Mouse (Mus musculus) hindbrain, postnatal 0 days (tissue): ENCODE measurements around the gene Ogg1. TPM values are rescaled to one million over a fixed set of nuclear protein-coding genes. Genes with fewer than 3 reads are reported as not detected.
"Not testable (repeated sequence)": the region's sequence is repeated elsewhere in the genome, so short reads cannot be mapped to it uniquely, and the experiment has no call there.

ENCODE experiments used
- ATAC-seq: fragments of 200-750 bp; cut with Nextera tagmentation; 2 replicates; pipeline ENCODE4 v1.8.0; 2017; ENCODE audit warnings: mild to moderate bottlenecking, moderate TSS enrichment, moderate library complexity
- DNase-seq: peaks from one replicate; pipeline ENCODE4 v3.0.0-alpha.2; 2015; ENCODE audit warnings: low spot score
- H3K27ac ChIP-seq: fragments of 300-500 bp; sonication (generic); 2 replicates; pipeline ENCODE4 v1.5.1; 2014; ENCODE audit warnings: mild to moderate bottlenecking
- H3K27me3 ChIP-seq: fragments of 300-500 bp; sonication (generic); 2 replicates; pipeline ENCODE4 v1.6.1; 2014; ENCODE audit warnings: low read length, mixed read lengths; ENCODE audit not compliant: insufficient read depth
- H3K36me3 ChIP-seq: fragments of 300-500 bp; sonication (generic); 2 replicates; pipeline ENCODE4 v1.6.1; 2014; ENCODE audit warnings: low read length, mixed read lengths; ENCODE audit not compliant: insufficient read depth
- H3K4me1 ChIP-seq: fragments of 300-500 bp; sonication (generic); 2 replicates; pipeline ENCODE4 v1.6.1; 2014; ENCODE audit warnings: antibody characterized with exemption, low read length, mixed read lengths; ENCODE audit not compliant: insufficient read depth
- H3K4me2 ChIP-seq: fragments of 300-500 bp; sonication (generic); 2 replicates; pipeline ENCODE4 v1.6.1; 2014; ENCODE audit warnings: low read depth, mild to moderate bottlenecking, low read length, moderate library complexity, mixed read lengths
- H3K4me3 ChIP-seq: fragments of 300-500 bp; sonication (generic); 2 replicates; pipeline ENCODE4 v1.5.1; 2014; ENCODE audit warnings: low read length
- H3K9ac ChIP-seq: fragments of 300-500 bp; sonication (generic); replicated peaks from 2 replicates; pipeline ENCODE4 v1.6.1; 2014; ENCODE audit warnings: mild to moderate bottlenecking, low read length, moderate library complexity, mixed read lengths
- H3K9me3 ChIP-seq: fragments of 300-500 bp; sonication (generic); 2 replicates; pipeline ENCODE4 v1.6.1; 2016; ENCODE audit warnings: low read length, mixed read lengths
- CTCF ChIP-seq: IDR thresholded peaks from 2 replicates; pipeline ENCODE4 v1.5.1; 2016; ENCODE audit warnings: antibody characterized with exemption, control low read depth, low read depth
- WGBS: fragments of 180-500 bp; shearing (Covaris S2); extraction: QIAGEN DNeasy Blood & Tissue Kit; methylation state at CpG from one replicate; pipeline ENCODE4 v1.1.7; 2014; 5-methylcytosine and 5-hydroxymethylcytosine counted together
- polyA plus RNA-seq: library from polyadenylated mRNA; unstranded; fragments of >200 nt; fragmentation: Nextera tagmentation; extraction: Ambion mirVana; gene quantifications from 2 replicates; pipeline ENCODE4 v1.2.1, GENCODE M21; 2015
- total RNA-seq: library from RNA; depleted of rRNA; stranded (reverse); fragments of >200 nt; gene quantifications from 2 replicates; pipeline ENCODE4 v1.2.3, GENCODE M21; 2014

The Ogg1 gene
- total and polyA plus RNA-seq, 2 experiments from 2014 or later = 8.6 to 17.9 TPM

DNA sequence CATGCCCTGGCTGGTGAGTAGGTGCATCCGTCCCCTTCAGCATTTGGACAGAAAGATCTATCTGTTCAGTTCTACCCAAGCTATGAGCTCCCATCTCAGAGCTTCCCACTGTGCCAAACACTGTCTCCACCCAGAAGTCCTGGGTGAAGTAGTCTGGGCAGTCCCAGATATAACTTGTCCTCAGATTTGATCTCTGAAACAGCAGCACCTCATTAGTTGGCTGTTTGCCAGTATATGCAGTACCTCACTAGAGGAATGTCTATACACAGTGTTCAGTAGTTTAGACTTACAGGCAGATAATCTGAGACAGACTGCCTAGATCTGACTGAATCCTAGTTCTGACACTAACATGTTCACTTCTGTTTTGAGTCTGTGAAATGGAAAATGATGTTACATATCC lies 2.6 kb downstream of the Ogg1 start:
- no peak for TF ChIP-seq CTCF
- Histone ChIP-seq H3K27ac (no peak overlapping the region), H3K4me1 (peaks cover 4% of the 10 kb centered on the region; the same call in 1 of the 2 replicates), H3K9ac (no peak overlapping the region), H3K36me3 (peaks cover 18% of the 10 kb centered on the region), H3K4me3 (no peak overlapping the region), H3K4me2 (no peak overlapping the region), H3K27me3 (no peaks in the 10 kb centered on the region), H3K9me3 (no peaks in the 10 kb centered on the region)
- DNase-seq = no peak
- WGBS = 87% methylated on average over 1 of the region's 1 CpGs
- ATAC-seq = no peak

DNA sequence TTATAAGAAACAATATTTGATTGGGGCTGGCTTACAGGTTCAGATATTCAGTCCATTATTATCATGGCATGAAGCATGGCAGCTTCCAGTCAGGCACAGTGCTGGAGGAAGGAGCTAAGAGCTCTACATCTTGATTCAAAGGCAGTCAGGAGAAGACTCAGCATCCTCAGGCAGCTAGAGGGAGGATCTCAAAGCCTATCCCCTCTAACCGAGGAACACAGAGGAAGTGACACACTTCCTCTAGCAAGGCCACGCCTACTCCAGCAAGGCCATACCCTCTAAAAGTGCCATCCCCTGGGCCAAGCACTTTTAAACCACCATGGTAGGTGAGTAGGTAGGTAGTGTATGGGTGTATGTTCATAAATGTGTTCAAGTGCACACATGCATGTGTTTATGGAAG lies 3.8 kb downstream of the Ogg1 start:
- Histone ChIP-seq H3K4me3 (no peak overlapping the region), H3K9ac (no peak overlapping the region), H3K9me3 (no peaks in the 10 kb centered on the region), H3K27me3 (no peaks in the 10 kb centered on the region), H3K36me3 (peaks cover 17% of the 10 kb centered on the region), H3K27ac (no peak overlapping the region), H3K4me1 (peaks cover 4% of the 10 kb centered on the region; the same call in 1 of the 2 replicates), H3K4me2 (no peak overlapping the region)
- no peak for DNase-seq
- TF ChIP-seq CTCF = no peak
- no peak for ATAC-seq
- 61% methylated on average over 2 of the region's 2 CpGs for WGBS

DNA sequence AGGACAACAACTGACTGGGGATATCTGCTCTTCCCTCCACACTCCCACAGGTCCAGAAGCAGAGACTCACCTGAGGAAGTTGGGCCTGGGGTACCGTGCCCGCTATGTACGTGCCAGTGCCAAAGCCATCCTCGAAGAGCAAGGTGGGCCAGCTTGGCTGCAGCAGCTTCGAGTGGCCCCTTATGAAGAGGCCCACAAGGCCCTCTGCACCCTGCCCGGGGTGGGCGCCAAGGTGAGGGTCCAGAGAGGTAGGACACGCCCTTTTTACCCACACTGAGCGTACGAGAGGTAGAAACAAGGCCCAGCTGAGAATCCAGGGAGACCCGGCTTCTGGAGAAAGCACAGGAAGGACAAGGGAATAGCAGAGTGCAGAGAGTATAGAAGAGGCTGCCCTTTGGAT lies 4.9 kb downstream of the Ogg1 start:
- DNase-seq = no peak
- H3K4me3 ChIP-seq = no peak overlapping the region
- H3K9ac ChIP-seq = no peak overlapping the region
- no peak overlapping the region for H3K4me2 ChIP-seq
- peaks cover 26% of the 10 kb centered on the region for H3K36me3 ChIP-seq
- H3K4me1 ChIP-seq = no peaks in the 10 kb centered on the region
- no peaks in the 10 kb centered on the region for H3K27me3 ChIP-seq
- TF ChIP-seq CTCF = no peak
- H3K9me3 ChIP-seq = no peaks in the 10 kb centered on the region
- 93% methylated on average over 11 of the region's 11 CpGs for WGBS
- H3K27ac ChIP-seq = no peak overlapping the region
- no peak for ATAC-seq

GRCm38 (mm10) chr6:113332734-113333133 lies 6.0 kb downstream of the Ogg1 start:
- H3K27me3 ChIP-seq, ATAC-seq, H3K4me2 ChIP-seq, DNase-seq, H3K4me1 ChIP-seq, H3K4me3 ChIP-seq, H3K9me3 ChIP-seq, H3K9ac ChIP-seq: not testable (repeated sequence)
- H3K27ac ChIP-seq = peak overlapping the region; percentile 64; the same call in 1 of the 2 replicates
- peak; percentile 11; the same call in 1 of the 2 replicates for TF ChIP-seq CTCF
- H3K36me3 ChIP-seq = peaks cover 26% of the 10 kb centered on the region
- WGBS = 73% methylated on average over 6 of the region's 6 CpGs

DNA sequence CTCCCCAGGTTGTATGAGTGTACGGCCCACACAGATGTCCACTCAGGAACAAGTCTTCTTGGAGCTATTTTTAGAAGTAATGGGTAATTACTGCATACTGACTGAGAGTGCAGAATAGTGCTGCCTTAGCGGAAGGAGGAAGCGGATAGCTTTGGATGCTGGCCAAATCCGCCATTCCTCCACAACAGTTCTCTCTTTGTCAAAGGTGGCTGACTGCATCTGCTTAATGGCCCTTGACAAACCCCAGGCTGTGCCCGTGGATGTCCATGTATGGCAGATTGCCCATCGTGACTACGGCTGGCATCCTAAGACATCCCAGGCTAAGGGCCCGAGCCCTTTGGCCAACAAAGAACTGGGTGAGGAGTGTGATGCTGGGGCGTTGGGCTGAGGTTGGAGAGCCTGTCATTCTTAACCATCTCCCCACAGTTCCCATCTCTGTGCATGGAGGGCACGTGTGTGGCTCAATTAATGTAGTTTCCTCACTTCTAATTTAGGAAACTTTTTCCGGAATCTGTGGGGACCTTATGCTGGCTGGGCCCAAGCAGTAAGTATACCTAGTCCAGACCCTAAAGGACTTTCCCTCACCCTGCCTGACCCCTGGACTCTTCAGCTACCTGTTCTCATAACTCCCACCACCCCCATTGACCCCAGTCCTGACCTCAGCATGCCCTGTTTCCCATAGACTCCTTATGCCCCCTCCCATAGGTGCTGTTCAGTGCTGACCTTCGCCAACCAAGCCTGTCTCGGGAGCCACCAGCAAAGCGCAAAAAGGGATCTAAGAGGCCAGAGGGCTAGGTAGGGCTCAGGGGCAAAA lies 6.6 kb downstream of the Ogg1 start:
- H3K36me3 ChIP-seq = peaks cover 26% of the 10 kb centered on the region
- H3K4me1 ChIP-seq = no peaks in the 10 kb centered on the region
- no peak overlapping the region for H3K9ac ChIP-seq
- ATAC-seq (peak; percentile 78), DNase-seq (peak; percentile 82)
- no peaks in the 10 kb centered on the region for H3K9me3 ChIP-seq
- H3K27me3 ChIP-seq = no peaks in the 10 kb centered on the region
- no peak overlapping the region for H3K4me3 ChIP-seq
- TF ChIP-seq CTCF = no peak
- peak overlapping the region; percentile 64 for H3K27ac ChIP-seq
- WGBS = 55% methylated on average over 14 of the region's 14 CpGs
- no peak overlapping the region for H3K4me2 ChIP-seq

DNA sequence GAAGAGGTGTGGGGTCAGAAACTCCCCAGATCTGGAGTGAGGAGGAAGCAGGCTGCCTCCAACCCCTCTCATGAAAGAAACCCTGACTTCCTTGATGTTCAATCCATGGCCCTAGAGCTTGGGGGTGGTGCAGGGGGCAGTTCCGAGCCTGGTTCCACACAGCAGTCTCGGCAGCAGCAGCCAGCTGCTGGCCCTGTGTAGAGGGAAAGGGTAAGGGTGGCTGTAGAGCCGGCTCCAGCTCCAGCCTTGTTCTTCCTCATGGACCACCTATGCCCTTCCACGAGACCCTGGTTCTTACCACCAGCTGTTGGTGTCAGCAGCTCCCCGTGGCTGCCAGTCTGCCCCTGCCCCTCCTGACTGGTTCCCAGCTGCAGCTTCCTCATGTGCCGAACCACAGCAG lies 7.4 kb downstream of the Ogg1 start:
- no peak overlapping the region; the same call in 1 of the 2 replicates for H3K27ac ChIP-seq
- TF ChIP-seq CTCF = no peak
- H3K4me2 ChIP-seq = no peak overlapping the region
- ATAC-seq = no peak
- H3K36me3 ChIP-seq = peaks cover 26% of the 10 kb centered on the region
- H3K9me3 ChIP-seq = no peaks in the 10 kb centered on the region
- H3K4me1 ChIP-seq = no peaks in the 10 kb centered on the region
- no peak for DNase-seq
- no peak overlapping the region for H3K4me3 ChIP-seq
- H3K27me3 ChIP-seq = no peaks in the 10 kb centered on the region
- 81% methylated on average over 6 of the region's 6 CpGs for WGBS
- H3K9ac ChIP-seq = no peak overlapping the region

GRCm38 (mm10) chr6:113336852-113337620 lies 10.3 kb downstream of the Ogg1 start:
- ATAC-seq = no peak
- peaks cover 5% of the 10 kb centered on the region; the same call in 1 of the 2 replicates for H3K4me1 ChIP-seq
- H3K4me2 ChIP-seq = no peak overlapping the region
- H3K27ac ChIP-seq = no peak overlapping the region
- no peak overlapping the region for H3K4me3 ChIP-seq
- H3K27me3 ChIP-seq = no peaks in the 10 kb centered on the region
- WGBS = 45% methylated on average over 8 of the region's 8 CpGs
- H3K36me3 ChIP-seq = peaks cover 36% of the 10 kb centered on the region
- DNase-seq = peak; percentile 29
- no peak overlapping the region for H3K9ac ChIP-seq
- H3K9me3 ChIP-seq = no peaks in the 10 kb centered on the region
- no peak for TF ChIP-seq CTCF
